Mouse (Mus musculus): ENCODE data around the gene Nos1. TPM values are rescaled to one million over a fixed set of nuclear protein-coding genes. Genes with fewer than 3 reads are reported as not detected.
"Not testable (repeated sequence)": the region's sequence is repeated elsewhere in the genome, so short reads cannot be mapped to it uniquely, and the experiment has no call there.

The Nos1 gene
- polyA plus RNA-seq, 1 experiment from 2014 or later, result 0.11 TPM

DNA sequence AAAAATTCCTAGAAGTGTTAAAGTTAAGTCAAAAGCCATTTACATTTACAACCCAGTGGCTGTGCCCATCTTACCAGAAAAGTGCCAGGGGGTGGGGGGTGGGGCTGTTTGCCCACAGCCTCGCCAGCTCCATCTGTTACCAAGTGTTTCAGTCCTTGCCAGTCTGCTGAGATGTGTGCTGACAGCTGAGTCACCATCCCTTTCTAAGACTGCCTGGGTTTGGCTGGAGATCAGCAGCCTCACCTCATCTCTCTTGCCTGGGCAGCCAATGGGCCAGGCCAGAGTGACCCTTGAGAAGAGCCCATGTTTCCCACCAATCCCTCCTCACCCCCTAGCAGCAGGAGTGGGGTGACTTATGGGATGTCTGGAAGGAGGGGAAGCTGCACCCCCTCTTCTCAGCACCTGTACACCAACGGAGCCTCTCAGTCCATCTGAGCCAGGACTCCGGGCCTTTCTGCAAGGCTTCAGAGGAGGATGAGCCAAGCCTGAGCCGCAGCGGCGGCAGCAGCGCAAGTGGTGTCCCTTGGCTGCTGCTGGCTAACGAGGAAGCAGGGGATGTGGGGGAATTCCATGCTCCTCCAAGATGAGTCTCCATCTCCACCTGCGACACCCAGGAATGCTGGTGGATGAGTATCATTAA, 100.2 kb downstream of the Nos1 start:
- Histone ChIP-seq H3K4me3 (ENCODE audit: low read depth, low read length) (no peak overlapping the region), H3K27me3 (ENCODE audit: insufficient read depth, low read length) (no peaks in the 10 kb centered on the region), H3K4me2 (no peak overlapping the region), H3K36me3 (ENCODE audit: insufficient read depth) (no peaks in the 10 kb centered on the region), H3K9me3 (ENCODE audit: low read depth, low read length) (no peaks in the 10 kb centered on the region; the same call in 1 of the 2 replicates), H3K4me1 (ENCODE audit: insufficient read depth) (no peaks in the 10 kb centered on the region), H3K27ac (ENCODE audit: low read depth) (no peak overlapping the region), H3K9ac (no peak overlapping the region)
- ATAC-seq (ENCODE audit: insufficient read depth) (no peak), DNase-seq (no peak)
- no peak for TF ChIP-seq CTCF (IDR thresholded peaks at IDR 0.05; ENCODE audit: low read depth)
- WGBS, result 84% methylated on average over 9 of the region's 9 CpGs

DNA sequence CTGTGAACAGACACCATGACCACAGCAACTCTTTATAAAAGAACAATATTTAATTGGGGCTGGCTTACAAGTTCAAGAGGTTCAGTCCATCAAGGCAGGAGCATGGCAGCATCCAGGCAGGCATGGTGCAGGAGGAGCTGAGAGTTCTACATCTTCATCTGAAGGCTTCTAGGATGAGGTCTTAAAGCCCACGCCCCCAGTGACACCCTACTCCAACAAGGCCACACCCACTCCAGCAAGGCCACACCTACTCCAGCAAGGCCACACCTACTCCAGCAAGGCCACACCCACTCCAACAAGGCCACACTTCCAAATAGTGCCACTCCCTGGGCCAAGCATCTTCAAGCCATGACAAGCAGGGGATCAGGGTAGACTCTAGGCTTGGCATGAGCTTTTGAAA, 101.6 kb downstream of the Nos1 start:
- not testable (repeated sequence) for H3K4me2 ChIP-seq; ATAC-seq (ENCODE audit: insufficient read depth); H3K4me1 ChIP-seq (ENCODE audit: insufficient read depth); H3K27me3 ChIP-seq (ENCODE audit: insufficient read depth, low read length); H3K9me3 ChIP-seq (ENCODE audit: low read depth, low read length); H3K36me3 ChIP-seq (ENCODE audit: insufficient read depth); H3K27ac ChIP-seq (ENCODE audit: low read depth); H3K9ac ChIP-seq; DNase-seq; H3K4me3 ChIP-seq (ENCODE audit: low read depth, low read length)
- WGBS, result 76% methylated on average over 1 of the region's 1 CpGs

DNA sequence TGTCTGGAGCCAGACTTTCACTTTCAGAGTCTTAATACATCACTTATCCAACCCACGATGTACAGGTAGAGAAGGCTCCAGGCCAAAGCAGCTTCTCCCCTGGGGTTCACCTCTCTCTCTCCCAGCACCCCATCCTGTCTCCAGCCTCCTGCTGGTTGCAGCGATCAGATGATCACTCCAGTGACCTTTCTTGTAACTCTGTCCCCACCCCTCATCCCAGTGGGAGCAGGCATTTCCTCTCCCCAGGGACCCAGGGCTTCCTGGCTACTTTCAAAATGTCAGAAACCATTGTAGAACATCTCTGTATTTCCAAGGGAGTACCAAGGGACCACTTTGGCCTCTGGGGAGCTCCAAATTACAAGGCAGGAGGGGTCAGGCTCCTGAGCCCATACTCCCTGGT, 104.2 kb downstream of the Nos1 start:
- no peak overlapping the region for H3K4me2 ChIP-seq
- no peak for ATAC-seq (ENCODE audit: insufficient read depth)
- H3K36me3 ChIP-seq (ENCODE audit: insufficient read depth), result no peaks in the 10 kb centered on the region
- 69% methylated on average over 2 of the region's 2 CpGs for WGBS
- no peak for DNase-seq
- no peak for TF ChIP-seq CTCF (IDR thresholded peaks at IDR 0.05; ENCODE audit: low read depth)
- no peak overlapping the region for H3K9ac ChIP-seq
- no peaks in the 10 kb centered on the region for H3K4me1 ChIP-seq (ENCODE audit: insufficient read depth)
- H3K9me3 ChIP-seq (ENCODE audit: low read depth, low read length), result no peaks in the 10 kb centered on the region
- H3K27me3 ChIP-seq (ENCODE audit: insufficient read depth, low read length), result no peaks in the 10 kb centered on the region
- no peak overlapping the region for H3K4me3 ChIP-seq (ENCODE audit: low read depth, low read length)
- no peak overlapping the region for H3K27ac ChIP-seq (ENCODE audit: low read depth)

DNA sequence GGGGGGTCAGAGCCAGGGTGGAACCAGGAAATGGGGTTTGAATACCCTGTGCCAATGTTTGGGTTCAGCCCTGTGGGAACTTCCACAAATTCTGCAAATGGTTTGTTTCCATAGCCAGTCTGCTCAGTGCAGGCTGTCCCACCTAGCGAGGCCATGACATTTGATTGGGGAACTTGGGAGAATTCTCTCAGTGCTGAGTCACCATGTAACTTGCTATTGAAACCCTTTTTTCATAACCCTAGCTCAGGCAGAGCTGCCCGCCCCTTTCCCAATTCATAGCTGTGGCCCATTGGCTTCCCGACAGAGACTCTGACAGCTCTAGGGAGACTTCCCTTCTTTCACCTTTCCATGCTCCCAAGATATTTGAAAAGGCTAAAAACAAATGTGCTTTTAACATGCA, 107.3 kb downstream of the Nos1 start:
- H3K9me3 ChIP-seq (ENCODE audit: low read depth, low read length), result no peaks in the 10 kb centered on the region
- H3K27ac ChIP-seq (ENCODE audit: low read depth), result no peak overlapping the region
- ATAC-seq (ENCODE audit: insufficient read depth) (no peak), DNase-seq (no peak)
- no peaks in the 10 kb centered on the region for H3K27me3 ChIP-seq (ENCODE audit: insufficient read depth, low read length)
- no peaks in the 10 kb centered on the region for H3K36me3 ChIP-seq (ENCODE audit: insufficient read depth)
- no peak overlapping the region for H3K4me3 ChIP-seq (ENCODE audit: low read depth, low read length)
- no peak overlapping the region for H3K9ac ChIP-seq
- H3K4me2 ChIP-seq, result no peak overlapping the region
- 67% methylated on average over 3 of the region's 3 CpGs for WGBS
- no peaks in the 10 kb centered on the region for H3K4me1 ChIP-seq (ENCODE audit: insufficient read depth)
- no peak for TF ChIP-seq CTCF (IDR thresholded peaks at IDR 0.05; ENCODE audit: low read depth)

DNA sequence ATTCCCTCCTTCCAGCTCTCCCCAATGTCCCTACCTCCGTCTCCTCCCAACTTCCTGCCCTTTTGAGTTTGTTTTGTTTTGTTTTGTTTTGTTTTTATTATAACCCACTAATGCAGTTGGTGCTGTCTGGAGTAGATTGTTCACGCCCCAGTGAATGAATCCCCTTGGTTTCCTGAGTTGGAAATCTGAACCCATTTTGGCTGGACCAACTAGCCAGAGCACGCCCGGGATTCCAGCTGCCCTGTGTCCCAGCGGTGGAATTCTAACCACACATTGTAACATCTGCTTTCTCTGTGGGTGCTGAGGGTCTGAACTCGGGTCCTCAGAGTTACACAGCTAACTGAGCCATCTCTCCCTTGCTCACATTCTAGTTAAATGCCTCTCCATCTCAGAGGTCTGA, 108.1 kb downstream of the Nos1 start:
- peak; percentile 43 for DNase-seq
- WGBS, result 43% methylated on average over 6 of the region's 6 CpGs
- no peak for TF ChIP-seq CTCF (IDR thresholded peaks at IDR 0.05; ENCODE audit: low read depth)
- no peak for ATAC-seq (ENCODE audit: insufficient read depth)
- no peak overlapping the region for H3K27ac ChIP-seq (ENCODE audit: low read depth)
- no peaks in the 10 kb centered on the region for H3K4me1 ChIP-seq (ENCODE audit: insufficient read depth)
- no peaks in the 10 kb centered on the region for H3K36me3 ChIP-seq (ENCODE audit: insufficient read depth)
- H3K4me2 ChIP-seq, result no peak overlapping the region
- H3K9me3 ChIP-seq (ENCODE audit: low read depth, low read length), result no peaks in the 10 kb centered on the region
- H3K9ac ChIP-seq, result no peak overlapping the region
- H3K27me3 ChIP-seq (ENCODE audit: insufficient read depth, low read length), result no peaks in the 10 kb centered on the region
- no peak overlapping the region for H3K4me3 ChIP-seq (ENCODE audit: low read depth, low read length)

DNA sequence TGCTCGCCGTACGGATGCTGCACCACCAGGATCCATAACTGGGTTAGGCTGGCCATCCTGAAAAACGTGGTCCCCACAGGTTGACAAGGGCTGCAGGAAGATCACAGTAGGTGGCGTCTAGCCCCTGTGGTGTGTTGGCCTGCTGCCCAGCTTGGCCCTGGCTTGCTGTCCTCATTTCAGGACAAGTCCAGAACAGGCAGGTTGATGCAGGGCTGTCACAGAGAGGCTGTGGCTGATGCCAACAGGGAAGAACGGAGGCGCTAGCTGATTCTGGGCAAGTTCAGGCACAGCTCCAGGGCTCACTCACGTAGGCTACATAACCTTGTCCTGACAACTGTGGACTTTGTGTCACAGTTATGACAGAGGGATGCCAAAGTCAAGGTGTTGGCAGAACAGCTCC, 108.7 kb downstream of the Nos1 start:
- no peak for ATAC-seq (ENCODE audit: insufficient read depth)
- Histone ChIP-seq H3K27ac (ENCODE audit: low read depth) (no peak overlapping the region), H3K9me3 (ENCODE audit: low read depth, low read length) (no peaks in the 10 kb centered on the region), H3K4me3 (ENCODE audit: low read depth, low read length) (no peak overlapping the region), H3K36me3 (ENCODE audit: insufficient read depth) (no peaks in the 10 kb centered on the region), H3K9ac (no peak overlapping the region), H3K4me1 (ENCODE audit: insufficient read depth) (no peaks in the 10 kb centered on the region), H3K27me3 (ENCODE audit: insufficient read depth, low read length) (no peaks in the 10 kb centered on the region), H3K4me2 (no peak overlapping the region)
- no peak for TF ChIP-seq CTCF (IDR thresholded peaks at IDR 0.05; ENCODE audit: low read depth)
- 67% methylated on average over 8 of the region's 8 CpGs for WGBS
- DNase-seq, result no peak

DNA sequence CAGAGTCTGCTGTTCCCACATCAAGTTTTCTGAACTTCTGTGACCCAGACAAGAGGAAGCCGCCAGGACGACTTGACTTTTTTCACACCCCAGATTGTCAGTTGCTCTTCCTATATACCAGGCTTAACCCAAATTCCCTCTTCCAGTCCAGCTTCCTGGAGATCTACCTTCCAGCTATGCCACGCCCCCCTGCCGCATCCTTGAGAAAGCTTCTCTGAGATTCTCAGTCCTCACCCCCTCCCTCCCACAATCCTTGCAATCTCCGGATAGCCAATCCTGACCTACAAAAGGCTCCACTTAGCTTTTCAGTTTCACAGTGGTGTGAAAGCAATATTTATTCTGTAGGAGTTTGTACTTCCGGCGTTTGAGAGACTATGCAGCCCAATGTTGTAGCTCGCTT, 110.0 kb downstream of the Nos1 start:
- Histone ChIP-seq H3K9me3 (ENCODE audit: low read depth, low read length) (no peaks in the 10 kb centered on the region), H3K4me2 (no peak overlapping the region), H3K36me3 (ENCODE audit: insufficient read depth) (no peaks in the 10 kb centered on the region), H3K27ac (ENCODE audit: low read depth) (no peak overlapping the region), H3K4me3 (ENCODE audit: low read depth, low read length) (no peak overlapping the region), H3K9ac (no peak overlapping the region), H3K27me3 (ENCODE audit: insufficient read depth, low read length) (no peaks in the 10 kb centered on the region), H3K4me1 (ENCODE audit: insufficient read depth) (no peaks in the 10 kb centered on the region)
- DNase-seq, result no peak
- ATAC-seq (ENCODE audit: insufficient read depth), result no peak
- 45% methylated on average over 8 of the region's 8 CpGs for WGBS
- no peak for TF ChIP-seq CTCF (IDR thresholded peaks at IDR 0.05; ENCODE audit: low read depth)

DNA sequence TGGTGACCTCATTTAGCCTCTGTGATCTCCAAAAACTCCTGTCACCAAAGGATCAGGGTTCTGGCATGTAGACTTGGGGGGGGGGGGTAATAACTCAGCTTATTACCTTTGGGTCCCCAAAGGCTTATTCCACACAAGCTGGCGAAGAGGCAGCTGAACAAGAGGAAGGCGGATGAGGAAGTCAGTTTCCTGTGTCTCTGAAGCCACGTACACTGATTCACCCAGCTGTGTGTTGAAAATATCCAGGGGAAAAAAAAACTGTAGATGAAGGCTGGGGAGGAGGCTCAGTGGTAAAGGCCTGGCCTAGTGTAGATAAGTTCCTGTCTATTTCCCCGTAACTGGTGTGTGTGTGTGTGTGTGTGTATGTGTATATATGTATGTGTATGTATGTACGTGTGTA, 110.7 kb downstream of the Nos1 start:
- 66% methylated on average over 5 of the region's 5 CpGs for WGBS
- no peaks in the 10 kb centered on the region for H3K9me3 ChIP-seq (ENCODE audit: low read depth, low read length)
- TF ChIP-seq CTCF (IDR thresholded peaks at IDR 0.05; ENCODE audit: low read depth), result no peak

More for the DNA sequence above, 110.7 kb downstream of the Nos1 start:
- Histone ChIP-seq H3K4me3 (ENCODE audit: low read depth, low read length) (no peak overlapping the region), H3K27me3 (ENCODE audit: insufficient read depth, low read length) (no peaks in the 10 kb centered on the region), H3K4me2 (no peak overlapping the region), H3K27ac (ENCODE audit: low read depth) (no peak overlapping the region), H3K36me3 (ENCODE audit: insufficient read depth) (no peaks in the 10 kb centered on the region), H3K9ac (no peak overlapping the region), H3K4me1 (ENCODE audit: insufficient read depth) (no peaks in the 10 kb centered on the region)
- no peak for DNase-seq
- ATAC-seq (ENCODE audit: insufficient read depth), result no peak
